Mouse (Mus musculus): Measurements from ENCODE around the gene Gdpd3. TPM values are rescaled to one million over a fixed set of nuclear protein-coding genes. Genes with fewer than 3 reads are reported as not detected.

Gdpd3 gene
- polyA plus RNA-seq, 1 experiment from 2014 or later = 2.1 TPM

- ATAC-seq = no peak
- H3K4me3 ChIP-seq (ENCODE audit: low read length) = no peak overlapping the region
- peaks cover 3% of the 10 kb centered on the region for H3K4me1 ChIP-seq (ENCODE audit: control insufficient read depth, insufficient read depth, low read length)
Observed at GRCm38 (mm10) chr7:126822741-126823140, 56.6 kb downstream of the Gdpd3 start.

GRCm38 (mm10) chr7:126823202-126823711 lies 57.1 kb downstream of the Gdpd3 start:
- H3K4me2 ChIP-seq (ENCODE audit: low read depth, low read length) = peak overlapping the region; percentile 51
- peak overlapping the region; percentile 34 for H3K4me3 ChIP-seq (ENCODE audit: low read length)
- 0% methylated on average over 8 of the region's 19 CpGs for WGBS

More at GRCm38 (mm10) chr7:126822741-126823140, 56.6 kb downstream of the Gdpd3 start:
- H3K36me3 ChIP-seq (ENCODE audit: control insufficient read depth, insufficient read depth, low read length) = no peaks in the 10 kb centered on the region
- no peak overlapping the region for H3K9ac ChIP-seq (ENCODE audit: low read depth, low read length)
- H3K4me2 ChIP-seq (ENCODE audit: low read depth, low read length) = peak overlapping the region; percentile 51
- H3K27me3 ChIP-seq (replicated peaks; ENCODE audit: control insufficient read depth, insufficient read depth, low read length) = peaks cover 23% of the 10 kb centered on the region
- 20% methylated on average over 9 of the region's 9 CpGs for WGBS
- peaks cover 3% of the 10 kb centered on the region; the same call in 1 of the 2 replicates for H3K9me3 ChIP-seq (ENCODE audit: control insufficient read depth, low read length)
- H3K27ac ChIP-seq (ENCODE audit: low read length) = no peak overlapping the region

GRCm38 (mm10) chr7:126823940-126824339 lies 57.8 kb downstream of the Gdpd3 start:
- no peak overlapping the region for H3K27ac ChIP-seq (ENCODE audit: low read length)
- H3K9me3 ChIP-seq (ENCODE audit: control insufficient read depth, low read length) = peaks cover 2% of the 10 kb centered on the region; the same call in 1 of the 2 replicates
- no peak overlapping the region for H3K4me2 ChIP-seq (ENCODE audit: low read depth, low read length)
- no peaks in the 10 kb centered on the region for H3K36me3 ChIP-seq (ENCODE audit: control insufficient read depth, insufficient read depth, low read length)
- H3K4me3 ChIP-seq (ENCODE audit: low read length) = no peak overlapping the region
- 13% methylated on average over 10 of the region's 10 CpGs for WGBS
- H3K4me1 ChIP-seq (ENCODE audit: control insufficient read depth, insufficient read depth, low read length) = peaks cover 3% of the 10 kb centered on the region
- no peak overlapping the region for H3K9ac ChIP-seq (ENCODE audit: low read depth, low read length)
- H3K27me3 ChIP-seq (replicated peaks; ENCODE audit: control insufficient read depth, insufficient read depth, low read length) = peaks cover 23% of the 10 kb centered on the region
- no peak for ATAC-seq

More at GRCm38 (mm10) chr7:126823202-126823711, 57.1 kb downstream of the Gdpd3 start:
- Histone ChIP-seq H3K36me3 (ENCODE audit: control insufficient read depth, insufficient read depth, low read length) (no peaks in the 10 kb centered on the region), H3K4me1 (ENCODE audit: control insufficient read depth, insufficient read depth, low read length) (peaks cover 3% of the 10 kb centered on the region), H3K9me3 (ENCODE audit: control insufficient read depth, low read length) (peaks cover 3% of the 10 kb centered on the region; the same call in 1 of the 2 replicates), H3K9ac (ENCODE audit: low read depth, low read length) (peak overlapping the region; percentile 45; the same call in 1 of the 2 replicates), H3K27ac (ENCODE audit: low read length) (no peak overlapping the region), H3K27me3 (replicated peaks; ENCODE audit: control insufficient read depth, insufficient read depth, low read length) (peaks cover 23% of the 10 kb centered on the region)
- ATAC-seq = no peak

Other genes starting within 250 kb of the Gdpd3 start
- gene Eif3c, start 199.9 kb upstream of the Gdpd3 start, polyA plus RNA-seq (2015; fragmentation: Nextera tagmentation; extraction: Ambion mirVana) = 180 and 194 TPM in 2 replicates
- gene Apobr, start 181.4 kb upstream of the Gdpd3 start, polyA plus RNA-seq (2015; fragmentation: Nextera tagmentation; extraction: Ambion mirVana) = 0.65 and 1.5 TPM in 2 replicates
- 44.7 and 54.7 TPM in 2 replicates for gene Cln3, start 180.5 kb upstream of the Gdpd3 start, polyA plus RNA-seq (2015; fragmentation: Nextera tagmentation; extraction: Ambion mirVana)
- gene Il27, start 171.4 kb upstream of the Gdpd3 start, polyA plus RNA-seq (2015; fragmentation: Nextera tagmentation; extraction: Ambion mirVana) = not detected in 2 replicates
- 70.8 and 73.3 TPM in 2 replicates for gene Nupr1, start 135.5 kb upstream of the Gdpd3 start, polyA plus RNA-seq (2015; fragmentation: Nextera tagmentation; extraction: Ambion mirVana)
- gene Sgf29, start 117.0 kb upstream of the Gdpd3 start, polyA plus RNA-seq (2015; fragmentation: Nextera tagmentation; extraction: Ambion mirVana) = 42.7 and 49.8 TPM in 2 replicates
- 7.5 and 7.6 TPM in 2 replicates for gene Sult1a1, start 89.9 kb upstream of the Gdpd3 start, polyA plus RNA-seq (2015; fragmentation: Nextera tagmentation; extraction: Ambion mirVana)
- gene Bola2, start 70.9 kb upstream of the Gdpd3 start, polyA plus RNA-seq (2015; fragmentation: Nextera tagmentation; extraction: Ambion mirVana) = 111 and 112 TPM in 2 replicates
- gene Slx1b, start 70.5 kb upstream of the Gdpd3 start, polyA plus RNA-seq (2015; fragmentation: Nextera tagmentation; extraction: Ambion mirVana) = 8.3 and 8.9 TPM in 2 replicates
- gene Coro1a, start 58.5 kb upstream of the Gdpd3 start, polyA plus RNA-seq (2015; fragmentation: Nextera tagmentation; extraction: Ambion mirVana) = 38.0 and 38.7 TPM in 2 replicates
- gene Mapk3, start 6.7 kb upstream of the Gdpd3 start, polyA plus RNA-seq (2015; fragmentation: Nextera tagmentation; extraction: Ambion mirVana) = 122 and 126 TPM in 2 replicates
- 59.5 and 61.5 TPM in 2 replicates for gene Ypel3, start 10.6 kb downstream of the Gdpd3 start, polyA plus RNA-seq (2015; fragmentation: Nextera tagmentation; extraction: Ambion mirVana)
- 0.36 and 0.37 TPM in 2 replicates for gene Tbx6, start 15.1 kb downstream of the Gdpd3 start, polyA plus RNA-seq (2015; fragmentation: Nextera tagmentation; extraction: Ambion mirVana)
- 213 and 215 TPM in 2 replicates for gene Ppp4c, start 26.2 kb downstream of the Gdpd3 start, polyA plus RNA-seq (2015; fragmentation: Nextera tagmentation; extraction: Ambion mirVana)
- gene Fam57b, start 31.3 kb downstream of the Gdpd3 start, polyA plus RNA-seq (2015; fragmentation: Nextera tagmentation; extraction: Ambion mirVana) = 1.0 and 1.4 TPM in 2 replicates
- not detected in 2 replicates for gene 4930451I11Rik, start 65.3 kb downstream of the Gdpd3 start, polyA plus RNA-seq (2015; fragmentation: Nextera tagmentation; extraction: Ambion mirVana)
- 0.37 and 0.62 TPM in 2 replicates for gene Doc2a, start 81.1 kb downstream of the Gdpd3 start, polyA plus RNA-seq (2015; fragmentation: Nextera tagmentation; extraction: Ambion mirVana)
- 18.3 and 24.8 TPM in 2 replicates for gene Hirip3, start 95.6 kb downstream of the Gdpd3 start, polyA plus RNA-seq (2015; fragmentation: Nextera tagmentation; extraction: Ambion mirVana)
- 62.3 and 64.0 TPM in 2 replicates for gene Ino80e, start 96.0 kb downstream of the Gdpd3 start, polyA plus RNA-seq (2015; fragmentation: Nextera tagmentation; extraction: Ambion mirVana)
- 27.6 and 28.6 TPM in 2 replicates for gene Taok2, start 118.4 kb downstream of the Gdpd3 start, polyA plus RNA-seq (2015; fragmentation: Nextera tagmentation; extraction: Ambion mirVana)
- 34.1 and 35.4 TPM in 2 replicates for gene Tmem219, start 156.6 kb downstream of the Gdpd3 start, polyA plus RNA-seq (2015; fragmentation: Nextera tagmentation; extraction: Ambion mirVana)
- 10.9 and 11.2 TPM in 2 replicates for gene Kctd13, start 162.5 kb downstream of the Gdpd3 start, polyA plus RNA-seq (2015; fragmentation: Nextera tagmentation; extraction: Ambion mirVana)
- gene Asphd1, start 183.2 kb downstream of the Gdpd3 start, polyA plus RNA-seq (2015; fragmentation: Nextera tagmentation; extraction: Ambion mirVana) = 0.31 and 0.56 TPM in 2 replicates
- 1.5 and 1.7 TPM in 2 replicates for gene Sez6l2, start 184.2 kb downstream of the Gdpd3 start, polyA plus RNA-seq (2015; fragmentation: Nextera tagmentation; extraction: Ambion mirVana)
- gene Cdipt, start 209.6 kb downstream of the Gdpd3 start, polyA plus RNA-seq (2015; fragmentation: Nextera tagmentation; extraction: Ambion mirVana) = 167 TPM in 2 replicates
- gene Cdiptos, start 209.8 kb downstream of the Gdpd3 start, polyA plus RNA-seq (2015; fragmentation: Nextera tagmentation; extraction: Ambion mirVana) = 1.3 and 1.6 TPM in 2 replicates
- gene Mvp, start 248.3 kb downstream of the Gdpd3 start, polyA plus RNA-seq (2015; fragmentation: Nextera tagmentation; extraction: Ambion mirVana) = 73.7 and 84.9 TPM in 2 replicates